Mouse (Mus musculus) frontal cortex, postnatal 36 days (tissue): Measurements from ENCODE around the gene Aff2.
A peak's percentile ranks its signal among the peaks of the same experiment; 100 is the strongest.

ENCODE experiments used
- DNase-seq, 2 experiments: peaks; one replicate each; pipeline ENCODE4 v3.0.0; 2022; ENCODE audit warnings: low spot score in 2 of 2

Gene Aff2

GRCm38 (mm10) chrX:69744962-69745597, 385.0 kb downstream of the Aff2 start:
- DNase-seq: no peak

- peak; percentile 1 to 22 for DNase-seq
Measured at GRCm38 (mm10) chrX:69801890-69802439, 441.9 kb downstream of the Aff2 start.

- no peak for DNase-seq
Measured at GRCm38 (mm10) chrX:69802481-69802880, 442.4 kb downstream of the Aff2 start.

GRCm38 (mm10) chrX:69811798-69812197, 451.7 kb downstream of the Aff2 start:
- DNase-seq: no peak

- DNase-seq: no peak
Measured at GRCm38 (mm10) chrX:69815054-69815453, 455.0 kb downstream of the Aff2 start.

- DNase-seq: no peak
Measured at GRCm38 (mm10) chrX:69817679-69818078, 457.6 kb downstream of the Aff2 start.

GRCm38 (mm10) chrX:69818188-69818587, 458.1 kb downstream of the Aff2 start:
- no peak for DNase-seq

GRCm38 (mm10) chrX:69867601-69868000, 507.5 kb downstream of the Aff2 start:
- no peak for DNase-seq

GRCm38 (mm10) chrX:69891713-69892112, 531.6 kb downstream of the Aff2 start:
- no peak for DNase-seq
